In the genomic region with DNA sequence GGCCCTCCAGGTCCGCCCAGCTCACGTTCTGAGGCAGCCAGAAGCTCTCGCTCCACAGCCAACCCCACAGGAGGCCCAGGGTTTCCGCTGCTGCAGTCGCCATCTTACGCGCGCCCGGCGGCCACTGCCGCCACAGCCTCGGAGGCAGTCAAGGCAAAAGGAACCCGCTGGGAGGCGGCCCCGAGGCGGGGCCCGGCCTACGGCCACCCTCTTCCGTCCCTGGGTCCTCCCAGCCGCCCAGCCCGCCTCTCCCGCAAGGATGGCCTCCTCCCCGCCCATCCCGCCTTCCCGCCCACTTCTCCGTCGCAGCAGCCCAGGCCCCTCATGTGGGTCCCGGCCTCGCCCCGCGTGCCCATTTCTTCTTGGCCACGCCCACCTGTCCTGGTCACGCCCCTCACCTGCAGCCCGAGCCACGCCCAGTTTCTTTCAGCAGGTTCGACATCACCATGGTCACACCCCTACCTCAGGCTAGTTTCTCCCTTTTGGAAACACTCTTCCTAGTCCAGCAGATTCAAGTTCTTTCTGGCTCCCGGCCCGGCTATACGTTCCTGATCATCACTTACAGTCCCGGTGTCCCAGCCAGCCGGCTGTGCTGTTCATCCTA, we compare ENCODE assay signal across 8 mouse cellular contexts. TPM values are rescaled to one million over a fixed set of nuclear protein-coding genes. Genes with fewer than 3 reads are reported as not detected.
DNase-seq lines count a peak whose midpoint lies in the region; ATAC-seq lines count a peak whose summit lies in the region.

No protein-coding gene starts in this region.

- peak; percentile 88 for DNase-seq in adrenal gland, adult 8-10 months
- peak; percentile 95 for DNase-seq in embryo, embryonic 9.5 days (ENCODE audit: extremely low spot score)
- peak; percentile 83 to 86 for DNase-seq in gastrocnemius, postnatal 36 days
- peak; percentile 86 to 87 for DNase-seq in left cerebral cortex, postnatal 25 days (ENCODE audit: low spot score in 2 of 2)
- DNase-seq in mesoderm, embryonic 11.5 days (ENCODE audit: low read depth, low spot score): peak; percentile 85
- DNase-seq in right cerebral cortex, postnatal 25 days: peak; percentile 85
- DNase-seq in urinary bladder, postnatal 36 days (ENCODE audit: low spot score in 2 of 2): peak; percentile 85 to 91

- under 1% methylated on average over 41 of the region's 41 CpGs for whole genome bisulfite sequencing in intestine, embryonic 16.5 days

- intact Hi-C loops in gastrocnemius, postnatal 36 days (cut with DNase I): loop anchor here (10.0 kb wide), 1 partner anchor 178 kb away; a partner anchor contains a TSS
- intact Hi-C loops in left cerebral cortex, postnatal 25 days (cut with DNase I): loop anchor here (2.0 to 10.0 kb wide), 4 partner anchors 48 to 278 kb away; a partner anchor contains a TSS

- no peaks in the 10 kb centered on the region for H3K9me3 ChIP-seq in intestine, embryonic 16.5 days (ENCODE audit: control insufficient read depth, low read length)

- peak overlapping the region; percentile 86 for H3K4me2 ChIP-seq in intestine, embryonic 16.5 days (ENCODE audit: low read depth, low read length)

- no peaks in the 10 kb centered on the region for H3K36me3 ChIP-seq in intestine, embryonic 16.5 days (ENCODE audit: control insufficient read depth, insufficient read depth, low read length)

- peak overlapping the region; percentile 93 for H3K27ac ChIP-seq in intestine, embryonic 16.5 days (ENCODE audit: low read length)

- ATAC-seq in intestine, embryonic 16.5 days: peak; percentile 97

- no peaks in the 10 kb centered on the region for H3K27me3 ChIP-seq in intestine, embryonic 16.5 days (replicated peaks; ENCODE audit: control insufficient read depth, insufficient read depth, low read length)

- H3K9ac ChIP-seq in intestine, embryonic 16.5 days (ENCODE audit: low read depth, low read length): peak overlapping the region; percentile 85

- H3K4me1 ChIP-seq in intestine, embryonic 16.5 days (ENCODE audit: control insufficient read depth, insufficient read depth, low read length): peaks cover 14% of the 10 kb centered on the region

- peak overlapping the region; percentile 85 for H3K4me3 ChIP-seq in intestine, embryonic 16.5 days (ENCODE audit: low read length)

RNA-seq across cellular contexts. Expression of a gene that starts 0.3 kb away (rescaled TPM):
- total RNA-seq in adrenal gland, adult 8-10 months (2022): 10 to 100 TPM; 58.2 to 67.4 (median 59.8) TPM
- total RNA-seq in gastrocnemius, postnatal 36 days (2021): 1 to 10 TPM; 4.9 to 5.9 TPM
- polyA plus RNA-seq in intestine, embryonic 16.5 days (2015; fragmentation: Nextera tagmentation; extraction: Ambion mirVana): 42.1 and 46.8 TPM in 2 replicates
- total RNA-seq in left cerebral cortex, postnatal 25 days (2021): 10 to 100 TPM; 38.8 to 39.6 TPM

RNA-seq across cellular contexts. Expression of a gene that starts 47.0 kb away (rescaled TPM):
- total RNA-seq in adrenal gland, adult 8-10 months (2022): 100 to 1,000 TPM; 200 to 304 (median 253) TPM
- 100 to 1,000 TPM; 151 to 159 TPM for total RNA-seq in gastrocnemius, postnatal 36 days (2021)
- polyA plus RNA-seq in intestine, embryonic 16.5 days (2015; fragmentation: Nextera tagmentation; extraction: Ambion mirVana): 249 and 253 TPM in 2 replicates
- total RNA-seq in left cerebral cortex, postnatal 25 days (2021): 100 to 1,000 TPM; 126 to 128 TPM

RNA-seq across cellular contexts. Expression of a gene that starts 55.1 kb away (rescaled TPM):
- 100 to 1,000 TPM; 189 to 666 (median 461) TPM for total RNA-seq in adrenal gland, adult 8-10 months (2022)
- 100 to 1,000 TPM; 569 to 657 TPM for total RNA-seq in gastrocnemius, postnatal 36 days (2021)
- 33.0 and 47.4 TPM in 2 replicates for polyA plus RNA-seq in intestine, embryonic 16.5 days (2015; fragmentation: Nextera tagmentation; extraction: Ambion mirVana)
- 10 to 100 TPM; 86.4 to 88.3 TPM for total RNA-seq in left cerebral cortex, postnatal 25 days (2021)

Comparison
In these comparisons a context has a peak if more than half of its experiments do, and no peak if none do; other contexts are left out.
1. Peak in every context shown above with its lines: DNase-seq, ATAC-seq, H3K4me3 ChIP-seq and H3K27ac ChIP-seq.
2. RNA of a gene that starts 0.3 kb away (total RNA-seq): 58.2 to 67.4 TPM in adrenal gland, adult 8-10 months and 38.8 to 39.6 TPM in left cerebral cortex, postnatal 25 days; 4.9 to 5.9 TPM in gastrocnemius, postnatal 36 days; every median in the first group is over 4 times any median in the second.